Mouse (Mus musculus): Measurements from ENCODE around the gene Ube2r2. TPM values are rescaled to one million over a fixed set of nuclear protein-coding genes. Genes with fewer than 3 reads are reported as not detected.
A peak's percentile ranks its signal among the peaks of the same experiment; 100 is the strongest.

Ube2r2 gene
- total RNA-seq, 2 experiments from 2014 or later = 78.4 to 78.6 TPM

- DNase-seq (ENCODE audit: low spot score in 2 of 2) = no peak
These were observed 18.7 kb upstream of the Ube2r2 start for GRCm38 (mm10) chr4:41116817-41117216.

DNA sequence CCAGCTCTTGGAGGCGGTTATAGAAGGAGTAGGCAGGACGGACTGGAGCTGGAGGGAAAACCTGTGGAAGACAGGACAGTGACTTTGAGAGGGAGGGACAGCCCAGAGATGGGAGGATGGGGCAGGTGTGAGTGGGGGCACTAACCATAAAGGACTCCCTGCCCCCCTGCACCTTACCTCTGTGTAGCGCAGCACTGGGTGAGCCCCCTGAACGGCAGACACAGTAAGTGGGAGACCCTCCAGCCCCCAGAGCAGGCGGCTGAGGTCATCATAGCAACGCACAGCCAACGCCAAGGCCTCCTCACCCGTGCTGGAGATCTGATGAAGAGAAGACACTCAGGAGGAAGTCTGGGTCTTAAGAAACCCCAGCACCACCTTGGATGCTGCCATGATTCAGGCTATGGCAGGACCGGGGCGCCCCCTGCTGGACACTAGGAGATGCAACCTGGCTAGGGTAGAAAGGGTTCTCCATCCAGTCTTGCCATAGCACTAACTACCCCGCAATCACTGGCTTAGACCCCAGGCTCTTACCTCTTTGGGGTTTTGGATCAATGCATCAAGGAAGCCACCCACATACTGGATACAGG, 16.7 kb upstream of the Ube2r2 start:
- peak in 1 of 2 experiments; percentile 58 for DNase-seq (ENCODE audit: low spot score in 2 of 2)

DNA sequence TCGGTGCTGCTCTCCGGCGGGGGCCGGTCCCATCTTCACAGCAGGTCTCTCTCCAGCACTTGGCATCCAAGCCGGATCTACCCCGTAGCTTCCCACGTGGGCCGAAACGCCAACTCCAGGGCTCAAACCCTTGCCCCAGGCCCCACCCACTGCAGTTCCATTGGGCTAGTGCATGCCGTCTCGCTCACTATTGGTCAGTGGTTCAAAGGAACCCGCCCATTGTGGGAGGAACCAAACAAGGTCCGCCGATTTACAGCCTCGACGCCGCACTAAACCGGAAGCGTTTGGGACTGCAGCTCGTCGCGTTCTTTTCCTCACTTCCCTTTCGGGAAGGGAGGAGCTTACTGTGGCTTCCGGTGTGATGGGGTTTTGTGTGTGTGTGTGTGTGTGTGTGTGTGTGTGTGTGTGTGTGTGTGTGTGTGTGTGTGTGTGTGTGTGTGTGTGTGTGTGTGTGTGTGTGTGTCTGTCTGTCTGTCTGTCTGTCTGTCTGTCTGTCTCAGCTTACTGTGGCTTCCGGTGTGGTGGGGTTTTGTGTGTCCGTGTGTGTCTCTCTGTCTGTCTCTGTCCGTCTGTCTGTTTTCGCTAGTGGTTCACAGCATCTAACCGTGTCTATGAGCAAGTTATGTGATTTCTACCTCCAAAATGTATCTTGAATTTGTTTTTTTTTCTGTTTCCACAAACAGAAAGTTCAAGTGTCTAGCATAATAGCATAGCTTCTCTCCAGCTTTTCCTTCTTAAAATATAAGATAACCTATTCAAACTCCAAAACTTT, 11.2 kb upstream of the Ube2r2 start, which contains the start of gene Nol6:
Nol6 (minus strand) TSS at position 276 of the 772 bp plus-strand sequence.
- DNase-seq (ENCODE audit: low spot score in 2 of 2) = peak; percentile 99

GRCm38 (mm10) chr4:41129406-41129805, 6.1 kb upstream of the Ube2r2 start:
- peak in 1 of 2 experiments; percentile 44 for DNase-seq (ENCODE audit: low spot score in 2 of 2)

- DNase-seq (ENCODE audit: low spot score in 2 of 2) = no peak
These were observed 5.7 kb upstream of the Ube2r2 start for GRCm38 (mm10) chr4:41129836-41130235.

GRCm38 (mm10) chr4:41132471-41132870, 3.1 kb upstream of the Ube2r2 start:
- DNase-seq (ENCODE audit: low spot score in 2 of 2) = no peak

- DNase-seq (ENCODE audit: low spot score in 2 of 2) = no peak
These were observed 1.8 kb upstream of the Ube2r2 start for GRCm38 (mm10) chr4:41133529-41134291.

- peak; percentile 48 to 72 for DNase-seq (ENCODE audit: low spot score in 2 of 2)
These were observed 420 bp upstream of the Ube2r2 start for GRCm38 (mm10) chr4:41134935-41135710.

DNA sequence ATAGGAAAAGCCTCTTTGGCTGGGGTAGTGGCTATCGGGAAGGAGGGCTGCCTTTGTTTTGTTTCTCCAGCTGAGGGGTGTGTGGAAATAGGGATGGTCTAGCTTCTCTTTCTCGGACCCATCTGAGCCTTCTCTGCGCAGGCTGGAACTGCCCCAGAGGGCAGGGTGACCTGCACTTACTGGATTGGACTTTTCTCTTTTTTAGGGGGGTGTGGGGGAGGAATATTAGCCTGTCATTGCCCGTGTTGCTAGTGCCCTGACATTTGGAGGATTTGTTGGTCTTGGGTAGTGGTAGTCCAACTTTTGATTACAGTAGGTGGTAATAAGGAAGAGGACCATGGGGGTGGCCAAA, 887 bp downstream of the Ube2r2 start:
- peak in 1 of 2 experiments; percentile 16 for DNase-seq (ENCODE audit: low spot score in 2 of 2)

- no peak for DNase-seq (ENCODE audit: low spot score in 2 of 2)
These were observed 1.3 kb downstream of the Ube2r2 start for GRCm38 (mm10) chr4:41136811-41137210.

DNA sequence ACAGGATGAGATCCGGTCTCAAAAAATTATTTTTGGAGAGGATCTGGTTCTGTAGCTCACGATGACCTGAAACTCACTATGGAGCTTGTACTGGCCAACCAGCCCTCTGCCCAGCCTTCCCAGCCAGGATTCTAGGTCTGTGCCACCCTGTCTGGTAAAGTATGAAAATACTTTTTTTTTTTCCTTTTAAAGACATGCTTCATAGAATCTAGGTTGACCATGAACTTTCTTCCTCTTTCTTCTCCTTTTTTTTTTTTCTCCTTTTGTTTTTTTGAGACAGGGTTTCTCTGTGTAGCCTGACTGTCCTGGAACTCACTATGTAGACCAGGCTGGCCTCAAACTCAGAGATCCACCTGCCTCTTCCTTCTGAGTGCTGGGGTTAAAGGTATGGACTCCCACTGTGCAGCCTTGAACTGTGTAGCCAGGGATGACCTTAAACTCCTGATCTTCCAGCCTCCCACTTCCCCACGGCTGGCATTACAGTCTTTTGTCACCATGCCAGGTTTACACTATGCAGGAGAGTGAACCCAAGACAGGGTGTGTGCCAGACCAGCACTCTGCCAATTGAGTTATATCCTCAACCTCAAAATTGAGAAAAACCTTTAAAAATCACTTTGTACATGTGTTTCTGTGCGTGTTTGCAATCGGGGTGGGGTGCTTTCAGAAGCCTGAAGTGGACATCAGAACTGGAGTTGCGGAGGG, 4.8 kb downstream of the Ube2r2 start:
- no peak for DNase-seq (ENCODE audit: low spot score in 2 of 2)

DNA sequence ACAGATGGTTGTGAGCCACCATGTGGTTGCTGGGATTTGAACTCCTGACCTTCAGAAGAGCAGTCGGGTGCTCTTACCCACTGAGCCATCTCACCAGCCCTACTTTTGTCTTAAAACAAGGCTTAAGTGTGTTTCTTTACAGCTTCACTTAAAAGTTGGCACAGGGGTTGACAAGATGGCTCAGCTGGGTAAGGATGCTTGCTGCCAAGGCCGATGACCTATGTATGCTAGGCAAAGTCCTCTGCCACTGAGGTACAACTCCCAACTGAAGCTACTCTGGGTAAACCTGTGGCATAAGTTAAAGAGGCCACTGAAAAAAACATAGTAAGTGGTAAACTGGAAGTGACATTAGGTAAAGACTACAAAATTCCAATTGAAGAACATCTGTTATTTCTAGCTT, 7.1 kb downstream of the Ube2r2 start:
- DNase-seq (ENCODE audit: low spot score in 2 of 2) = no peak

- DNase-seq (ENCODE audit: low spot score in 2 of 2) = no peak
These were observed 14.3 kb downstream of the Ube2r2 start for GRCm38 (mm10) chr4:41149891-41150290.

DNA sequence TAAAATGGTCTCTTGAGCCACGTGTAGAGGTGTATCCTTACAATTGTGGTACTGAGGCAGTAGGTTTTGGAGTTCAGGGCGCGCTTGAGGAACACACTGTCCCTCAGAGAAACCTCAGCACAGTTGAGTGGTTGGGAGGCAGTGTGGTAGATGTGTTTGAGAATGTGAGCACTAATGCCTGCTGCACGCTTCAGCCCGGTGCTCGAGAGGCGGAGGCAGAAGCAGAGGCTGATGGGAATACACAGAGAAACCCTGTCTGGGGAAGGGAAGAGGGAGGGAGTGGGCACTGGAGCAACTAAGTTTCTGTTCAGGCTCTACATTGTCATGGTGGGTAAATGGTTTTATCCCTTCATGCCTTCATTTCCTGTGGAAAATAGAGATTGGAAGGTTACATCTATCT, 15.6 kb downstream of the Ube2r2 start:
- DNase-seq (ENCODE audit: low spot score in 2 of 2) = no peak

GRCm38 (mm10) chr4:41153146-41153545, 17.6 kb downstream of the Ube2r2 start:
- no peak for DNase-seq (ENCODE audit: low spot score in 2 of 2)

DNA sequence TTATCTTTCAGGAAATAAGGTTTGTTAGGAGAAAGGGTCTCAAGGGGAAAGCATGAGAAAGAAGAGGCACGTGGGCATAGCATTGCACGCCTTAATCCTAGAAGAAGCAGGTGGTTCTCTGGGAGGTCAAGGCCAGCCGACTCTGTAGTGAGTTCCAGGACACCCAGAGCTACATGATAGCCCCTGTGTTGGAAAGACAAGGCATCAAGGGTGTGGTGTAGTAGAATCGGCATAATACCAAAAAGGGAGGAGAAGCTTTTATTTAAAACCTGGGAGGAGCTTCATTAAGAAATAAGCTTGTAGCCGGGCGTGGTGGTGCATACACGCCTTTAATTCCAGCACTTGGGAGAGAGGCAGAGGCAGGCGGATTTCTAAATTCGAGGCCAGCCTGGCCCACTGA, 21.4 kb downstream of the Ube2r2 start:
- DNase-seq (ENCODE audit: low spot score in 2 of 2) = no peak

GRCm38 (mm10) chr4:41158251-41158650, 22.7 kb downstream of the Ube2r2 start:
- DNase-seq (ENCODE audit: low spot score in 2 of 2) = no peak

DNA sequence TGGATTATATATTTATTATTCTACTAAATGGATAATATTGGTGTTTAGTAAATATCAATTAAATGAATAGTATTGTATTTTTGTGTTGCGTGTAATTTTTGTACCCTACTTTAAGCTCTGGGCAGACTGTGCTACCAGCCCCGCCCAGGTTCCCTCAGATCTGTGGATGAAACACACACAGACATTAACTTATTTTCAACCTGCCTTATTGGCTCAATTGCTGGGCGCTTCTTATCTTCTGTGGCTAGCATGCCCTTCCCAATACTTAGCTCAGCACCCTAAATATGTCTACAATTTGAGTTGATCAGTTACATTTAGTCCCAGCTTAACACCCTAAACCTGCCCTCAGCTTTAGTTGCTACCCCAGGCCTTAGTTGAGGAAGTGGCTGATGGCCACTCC, 25.7 kb downstream of the Ube2r2 start:
- no peak for DNase-seq (ENCODE audit: low spot score in 2 of 2)

GRCm38 (mm10) chr4:41164974-41165373, 29.4 kb downstream of the Ube2r2 start:
- no peak for DNase-seq (ENCODE audit: low spot score in 2 of 2)

- DNase-seq (ENCODE audit: low spot score in 2 of 2) = peak; percentile 70 to 90
These were observed 30.3 kb downstream of the Ube2r2 start for GRCm38 (mm10) chr4:41165693-41166475.
